Mouse (Mus musculus): ENCODE results near the gene Prdm11. TPM values are rescaled to one million over a fixed set of nuclear protein-coding genes. Genes with fewer than 3 reads are reported as not detected.

The Prdm11 gene
- total RNA-seq, 2 experiments from 2014 or later: 21.1 to 22.5 TPM

GRCm38 (mm10) chr2:93013415-93014092, 32.4 kb downstream of the Prdm11 start:
- no peak for DNase-seq (ENCODE audit: low spot score in 2 of 2)

GRCm38 (mm10) chr2:93012976-93013375, 33.0 kb downstream of the Prdm11 start:
- DNase-seq (ENCODE audit: low spot score in 2 of 2): no peak

GRCm38 (mm10) chr2:93011933-93012332, 34.0 kb downstream of the Prdm11 start:
- DNase-seq (ENCODE audit: low spot score in 2 of 2): no peak

- DNase-seq (ENCODE audit: low spot score in 2 of 2): no peak
Observed at GRCm38 (mm10) chr2:93011465-93011864, 34.5 kb downstream of the Prdm11 start.

- no peak for DNase-seq (ENCODE audit: low spot score in 2 of 2)
Observed at GRCm38 (mm10) chr2:93007967-93008685, 37.8 kb downstream of the Prdm11 start.

GRCm38 (mm10) chr2:93005028-93005427, 40.9 kb downstream of the Prdm11 start:
- no peak for DNase-seq (ENCODE audit: low spot score in 2 of 2)

- no peak for DNase-seq (ENCODE audit: low spot score in 2 of 2)
Observed at GRCm38 (mm10) chr2:92991976-92992375, 54.0 kb downstream of the Prdm11 start.

- no peak for DNase-seq (ENCODE audit: low spot score in 2 of 2)
Observed at GRCm38 (mm10) chr2:92989593-92989992, 56.4 kb downstream of the Prdm11 start.

- DNase-seq (ENCODE audit: low spot score in 2 of 2): peak; percentile 49 to 57
Observed at GRCm38 (mm10) chr2:92987901-92988631, 57.9 kb downstream of the Prdm11 start.

- no peak for DNase-seq (ENCODE audit: low spot score in 2 of 2)
Observed at GRCm38 (mm10) chr2:92987108-92987618, 58.8 kb downstream of the Prdm11 start.

- DNase-seq (ENCODE audit: low spot score in 2 of 2): no peak
Observed at GRCm38 (mm10) chr2:92985600-92985999, 60.4 kb downstream of the Prdm11 start.

GRCm38 (mm10) chr2:92985171-92985570, 60.8 kb downstream of the Prdm11 start:
- DNase-seq (ENCODE audit: low spot score in 2 of 2): no peak

GRCm38 (mm10) chr2:92984321-92985108, 61.5 kb downstream of the Prdm11 start:
- DNase-seq (ENCODE audit: low spot score in 2 of 2): no peak

- no peak for DNase-seq (ENCODE audit: low spot score in 2 of 2)
Observed at GRCm38 (mm10) chr2:92983273-92983620, 62.7 kb downstream of the Prdm11 start.

- no peak for DNase-seq (ENCODE audit: low spot score in 2 of 2)
Observed at GRCm38 (mm10) chr2:92982591-92983272, 63.2 kb downstream of the Prdm11 start.

GRCm38 (mm10) chr2:92980165-92980564, 65.8 kb downstream of the Prdm11 start:
- DNase-seq (ENCODE audit: low spot score in 2 of 2): no peak

- no peak for DNase-seq (ENCODE audit: low spot score in 2 of 2)
Observed at GRCm38 (mm10) chr2:92975031-92975790, 70.8 kb downstream of the Prdm11 start.

GRCm38 (mm10) chr2:92973646-92974045, 72.3 kb downstream of the Prdm11 start:
- DNase-seq (ENCODE audit: low spot score in 2 of 2): no peak

GRCm38 (mm10) chr2:92972071-92972470, 73.9 kb downstream of the Prdm11 start:
- DNase-seq (ENCODE audit: low spot score in 2 of 2): no peak

GRCm38 (mm10) chr2:92971536-92971935, 74.4 kb downstream of the Prdm11 start:
- DNase-seq (ENCODE audit: low spot score in 2 of 2): no peak

Measured in left cerebral cortex, adult 18-20 months (tissue).